Mouse (Mus musculus): Measurements from ENCODE around the gene Art4. TPM values are rescaled to one million over a fixed set of nuclear protein-coding genes. Genes with fewer than 3 reads are reported as not detected.

The Art4 gene
- total RNA-seq, 2 experiments from 2014 or later, result 21.9 to 26.1 TPM

DNA sequence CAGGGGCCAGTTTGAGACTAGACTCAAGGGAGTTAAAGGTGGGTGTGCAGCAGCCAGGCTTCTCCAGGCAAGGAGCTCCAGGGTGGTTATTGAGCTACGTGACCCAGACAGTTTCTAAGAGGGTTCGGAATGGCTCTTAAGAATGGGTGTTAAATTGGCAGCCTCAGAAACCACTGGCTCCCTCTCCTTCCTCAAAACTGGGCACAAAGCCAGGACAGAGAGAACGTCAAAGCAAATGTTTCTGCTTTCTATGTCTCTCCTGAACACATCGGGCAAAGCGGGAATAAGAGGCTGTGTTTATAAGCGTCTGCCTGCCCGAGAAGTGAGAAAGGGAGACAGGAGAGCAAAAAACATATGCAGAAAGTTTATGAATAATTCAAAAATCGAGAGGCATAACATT is 17.1 kb upstream of the Art4 start:
- DNase-seq, result peak; percentile 35 to 44
- intact Hi-C loops (cut with DNase I), result no loop called here

DNA sequence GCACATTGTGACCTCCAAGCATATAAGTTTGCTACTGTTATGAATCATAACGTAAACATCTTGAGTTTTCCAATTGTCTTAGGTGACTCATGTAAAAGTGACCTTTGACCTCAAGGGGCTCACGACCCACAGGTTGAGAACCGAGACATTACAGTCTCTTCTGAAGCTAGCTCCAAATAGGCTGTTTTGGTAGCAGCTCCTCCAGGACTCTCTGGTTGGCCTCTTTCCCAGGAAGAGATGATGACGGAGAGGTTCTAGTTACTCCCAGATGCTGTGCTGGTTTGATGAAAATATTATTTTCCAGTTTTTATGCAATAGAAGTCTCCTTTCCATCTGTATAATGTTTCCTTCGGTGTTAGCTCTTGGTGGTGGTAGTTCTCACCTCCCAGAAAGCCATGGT is 11.4 kb upstream of the Art4 start:
- intact Hi-C loops (cut with DNase I), result loop anchor here (10.0 kb wide), 1 partner anchor 326 kb away; no protein-coding TSS in a partner anchor
- no peak for DNase-seq

DNA sequence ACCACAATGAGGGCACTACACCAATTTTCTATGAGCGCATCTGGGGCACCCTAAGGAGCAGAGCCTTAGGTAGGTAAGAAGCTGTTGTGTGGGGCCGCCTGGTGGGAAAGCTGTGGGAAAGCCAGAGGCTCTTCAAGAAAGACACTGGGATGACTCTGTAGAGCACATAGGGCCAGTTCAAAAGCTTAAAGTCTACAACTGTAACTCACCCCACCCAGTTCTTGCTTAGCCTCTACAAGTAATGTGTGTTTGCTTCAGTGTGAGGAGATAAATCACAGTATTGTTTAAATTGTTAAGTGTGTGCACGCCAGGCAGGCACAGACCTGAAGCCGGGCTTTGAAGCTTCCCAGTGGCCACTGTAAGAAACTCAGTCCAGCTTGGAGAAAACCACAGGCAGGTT is 8.6 kb upstream of the Art4 start:
- DNase-seq, result no peak
- intact Hi-C loops (cut with DNase I), result loop anchor here (10.0 kb wide), 1 partner anchor 329 kb away; no protein-coding TSS in a partner anchor

DNA sequence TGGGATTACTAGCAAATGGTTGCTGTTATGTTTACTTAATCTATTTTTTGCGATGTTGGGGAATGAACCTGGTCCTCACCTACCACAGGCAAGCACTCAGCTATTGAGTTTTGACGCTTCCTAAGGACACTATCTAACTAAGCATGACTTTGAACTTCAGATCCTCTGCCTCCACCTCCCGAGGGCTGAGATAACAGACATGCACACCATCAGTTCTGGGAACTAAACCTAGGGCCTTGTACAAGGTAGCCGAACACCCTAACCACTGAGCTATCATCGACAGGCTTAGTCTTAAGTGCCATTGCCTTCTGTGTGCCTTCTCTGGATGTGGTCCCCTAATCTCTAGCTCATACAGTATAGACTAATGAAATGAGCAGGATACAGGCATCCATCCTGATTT is 7.8 kb upstream of the Art4 start:
- DNase-seq, result no peak
- intact Hi-C loops (cut with DNase I), result loop anchor here (10.0 kb wide), 1 partner anchor 329 kb away; no protein-coding TSS in a partner anchor

DNA sequence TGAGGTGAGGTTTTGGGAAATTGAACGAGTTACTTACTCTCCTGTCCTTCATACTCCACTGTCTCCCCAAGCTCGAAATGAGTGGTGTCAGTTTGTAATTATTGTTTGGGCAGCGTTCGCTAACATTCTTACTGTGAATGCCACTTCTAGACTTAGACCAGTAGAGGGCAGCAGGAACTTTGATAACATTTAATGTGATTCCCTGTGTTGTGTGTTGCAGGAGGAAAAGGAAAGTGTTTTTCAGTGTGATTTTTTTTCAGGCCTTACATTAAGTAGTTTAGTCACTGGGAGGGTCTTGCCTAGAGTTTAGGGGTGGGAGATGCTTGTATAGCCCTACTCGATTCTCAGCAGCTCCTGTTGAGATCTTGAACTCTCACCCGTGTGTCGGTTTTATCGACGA is 3.5 kb upstream of the Art4 start:
- DNase-seq, result peak; percentile 25 to 35
- intact Hi-C loops (cut with DNase I), result loop anchor here (1.0 to 10.0 kb wide), 4 partner anchors 59 to 334 kb away; no protein-coding TSS in a partner anchor

DNA sequence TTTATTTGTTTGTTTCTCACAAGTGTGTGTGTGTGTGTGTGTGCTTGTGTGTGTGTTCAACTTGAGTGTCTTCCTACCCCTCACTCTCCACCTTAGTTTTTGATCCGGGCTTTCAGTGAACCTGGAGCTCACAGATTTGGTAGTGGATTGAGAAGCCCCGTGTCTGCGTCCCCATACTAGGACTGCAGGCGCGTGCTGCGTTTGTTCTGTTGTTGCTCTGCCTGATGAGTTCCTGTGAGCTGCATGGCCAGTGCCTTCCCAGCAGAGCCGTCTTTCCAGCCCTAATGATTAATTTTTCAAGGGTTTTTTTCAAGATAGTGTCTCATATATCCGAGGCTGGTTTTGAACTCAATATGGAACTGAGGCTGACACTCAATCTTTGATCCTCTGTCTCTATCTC is 887 bp upstream of the Art4 start:
- intact Hi-C loops (cut with DNase I), result no loop called here
- DNase-seq, result no peak

GRCm38 (mm10) chr6:136857873-136858260 is 334 bp upstream of the Art4 start:
- peak in 1 of 2 experiments; percentile 40 for DNase-seq
- intact Hi-C loops (cut with DNase I), result no loop called here

DNA sequence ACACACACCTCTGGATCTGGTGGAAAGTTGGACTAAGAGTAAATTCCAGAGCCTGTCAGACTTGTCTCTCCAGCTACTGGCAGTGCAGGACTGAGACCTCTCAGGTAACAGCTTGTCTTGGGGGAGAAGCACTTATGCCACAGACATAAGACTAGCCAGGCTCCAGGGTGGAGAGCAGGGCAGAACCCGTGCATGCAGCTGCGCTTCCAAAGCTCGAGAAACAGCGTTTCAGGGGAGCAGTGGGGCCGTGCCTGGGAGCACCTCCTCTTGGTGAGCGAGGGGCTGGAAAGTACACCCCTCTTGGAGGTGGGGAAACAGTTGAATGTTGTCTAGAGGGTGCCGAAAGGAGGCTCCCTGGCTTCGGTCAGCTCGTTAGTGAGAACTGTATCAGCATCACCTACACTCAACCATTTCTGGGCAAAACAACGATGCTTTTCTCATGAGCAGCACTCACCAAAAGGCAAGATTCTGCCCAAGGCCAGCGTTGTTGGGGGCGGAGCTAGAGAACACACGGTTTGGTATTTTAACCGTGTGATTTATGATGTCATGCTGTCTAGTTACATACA is 1.4 kb downstream of the Art4 start:
- intact Hi-C loops (cut with DNase I), result no loop called here
- peak in 1 of 2 experiments; percentile 33 for DNase-seq

DNA sequence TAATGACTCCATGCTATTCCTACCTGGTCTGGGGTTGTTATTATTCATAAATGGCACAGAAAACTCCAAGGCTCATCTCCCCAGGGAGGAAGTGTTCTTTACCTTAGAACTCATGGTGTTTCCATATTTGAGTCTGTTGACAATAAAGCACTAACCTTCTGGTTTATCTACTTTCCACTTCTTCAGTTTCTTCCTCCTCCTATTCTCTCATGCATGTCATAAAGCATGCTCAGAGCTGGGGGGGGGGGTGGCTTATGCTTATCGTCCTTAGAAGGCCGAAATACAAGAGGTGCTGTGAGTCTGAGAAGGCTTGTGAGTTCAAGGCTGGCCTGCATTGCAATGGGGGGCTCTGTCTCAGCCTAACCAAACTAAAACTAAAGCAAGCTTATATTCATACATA is 2.4 kb downstream of the Art4 start:
- intact Hi-C loops (cut with DNase I), result no loop called here
- no peak for DNase-seq

DNA sequence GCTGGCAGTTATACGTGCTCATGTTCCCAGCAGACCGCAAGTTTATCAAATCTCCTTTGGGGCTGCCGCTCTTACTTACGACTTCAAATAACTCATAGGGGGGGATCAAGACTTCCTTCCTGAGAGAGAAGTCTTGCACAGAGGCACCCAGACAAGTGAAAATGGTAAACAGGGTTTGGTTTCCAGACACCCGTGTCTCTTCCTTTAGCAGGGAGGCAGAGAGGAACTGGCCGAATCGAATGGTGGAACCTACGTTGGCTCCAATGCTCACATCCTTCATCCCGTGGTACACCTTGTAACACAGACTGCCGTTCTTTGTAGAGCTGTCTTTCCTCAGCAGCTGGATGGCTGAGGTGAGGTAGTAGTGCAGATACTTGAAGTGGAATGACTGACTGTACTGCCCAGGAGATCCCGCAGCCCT is 3.2 kb downstream of the Art4 start:
- intact Hi-C loops (cut with DNase I), result no loop called here
- DNase-seq, result no peak

- intact Hi-C loops (cut with DNase I), result loop anchor here (2.0 kb wide), 1 partner anchor 16 kb away; no protein-coding TSS in a partner anchor
- no peak for DNase-seq
Measured at GRCm38 (mm10) chr6:136852762-136853161, 4.8 kb downstream of the Art4 start.

- intact Hi-C loops (cut with DNase I), result loop anchor here (2.0 kb wide), 1 partner anchor 16 kb away; no protein-coding TSS in a partner anchor
- no peak for DNase-seq
Measured at GRCm38 (mm10) chr6:136852348-136852747, 5.2 kb downstream of the Art4 start.

GRCm38 (mm10) chr6:136850267-136850666 is 7.3 kb downstream of the Art4 start:
- intact Hi-C loops (cut with DNase I), result no loop called here
- no peak for DNase-seq

DNA sequence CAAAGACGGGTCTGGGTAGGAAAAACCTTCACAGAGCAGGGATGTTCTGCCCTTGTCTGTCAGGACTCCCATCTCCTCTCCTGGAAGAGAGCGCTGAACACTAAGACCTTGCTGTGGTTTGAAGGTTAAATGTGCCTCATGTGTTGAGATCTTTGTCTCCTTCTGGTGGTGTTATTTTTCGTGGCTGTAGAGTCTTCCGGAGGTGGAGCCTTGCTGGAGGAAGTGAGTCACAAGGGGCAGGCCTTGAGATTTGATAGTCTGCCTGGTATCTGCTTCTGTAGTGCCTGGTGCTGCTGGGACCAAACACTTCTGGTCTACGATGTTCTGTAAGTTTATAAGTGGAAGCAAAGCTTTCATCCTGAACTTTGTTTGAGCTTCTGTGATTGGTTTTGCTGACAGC is 8.6 kb downstream of the Art4 start:
- intact Hi-C loops (cut with DNase I), result no loop called here
- DNase-seq, result no peak

GRCm38 (mm10) chr6:136848399-136848798 is 9.1 kb downstream of the Art4 start:
- intact Hi-C loops (cut with DNase I), result no loop called here
- no peak for DNase-seq

GRCm38 (mm10) chr6:136847790-136848189 is 9.7 kb downstream of the Art4 start:
- peak; percentile 63 to 72 for DNase-seq
- intact Hi-C loops (cut with DNase I), result no loop called here

DNA sequence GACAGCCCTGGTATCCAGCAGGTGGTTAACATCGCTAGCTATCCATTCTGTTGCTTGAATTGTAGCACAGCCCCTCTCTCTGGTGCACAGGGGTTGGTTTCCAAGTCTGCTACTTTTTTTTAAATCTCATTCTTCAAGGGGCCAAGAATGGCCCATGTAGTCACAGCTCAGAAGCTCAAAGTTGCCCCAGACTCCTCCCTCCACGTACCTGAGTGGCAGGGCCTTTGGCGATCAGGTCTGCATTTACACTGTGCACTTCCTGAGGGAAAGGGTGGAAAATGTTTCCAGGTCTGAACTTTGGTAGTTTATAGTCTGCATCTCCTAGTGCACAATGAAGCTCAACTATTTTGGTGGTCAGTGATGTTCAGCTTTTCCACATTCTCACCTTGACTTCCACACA is 10.3 kb downstream of the Art4 start:
- DNase-seq, result no peak
- intact Hi-C loops (cut with DNase I), result no loop called here

- DNase-seq, result no peak
- intact Hi-C loops (cut with DNase I), result no loop called here
Measured at GRCm38 (mm10) chr6:136845706-136846480, 11.6 kb downstream of the Art4 start.

DNA sequence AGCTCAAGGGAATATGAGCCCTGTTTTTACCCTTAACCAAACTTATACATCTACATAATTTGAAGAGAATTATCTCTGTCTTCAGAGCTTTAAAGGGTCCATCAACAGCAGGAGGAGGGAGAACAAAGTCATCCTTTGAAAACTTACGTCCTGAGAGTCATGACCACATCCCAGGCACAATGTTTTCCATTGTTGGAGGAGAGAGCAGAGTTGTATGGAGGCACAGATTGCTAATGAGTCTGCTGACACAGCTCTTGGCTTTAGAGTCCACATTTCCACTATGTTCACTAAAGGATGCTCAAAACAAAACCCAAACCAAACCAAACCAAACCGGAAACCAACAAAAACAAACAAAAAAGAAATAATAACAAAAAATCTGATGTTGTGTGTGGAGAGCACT is 12.6 kb downstream of the Art4 start:
- DNase-seq, result no peak
- intact Hi-C loops (cut with DNase I), result no loop called here

DNA sequence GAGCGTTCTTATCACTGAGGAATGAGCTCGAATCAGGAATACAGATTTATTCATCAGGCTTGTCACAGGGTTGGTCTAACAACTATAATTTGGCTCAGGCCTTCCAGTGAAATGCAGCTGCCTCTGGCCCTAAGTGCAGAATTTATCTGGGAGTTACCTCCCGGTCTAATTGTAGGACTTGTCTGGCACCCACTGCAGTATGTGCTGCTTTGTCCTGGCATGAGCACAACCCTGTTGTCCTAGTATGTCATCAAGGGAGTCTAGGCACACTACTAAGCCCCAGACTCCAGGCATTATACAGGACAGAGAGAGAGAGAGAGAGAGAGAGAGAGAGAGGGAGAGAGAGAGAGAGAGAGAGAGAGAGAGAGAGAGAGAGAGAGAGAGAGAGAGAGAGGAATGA is 20.2 kb downstream of the Art4 start:
- intact Hi-C loops (cut with DNase I), result loop anchor here (2.0 kb wide), 1 partner anchor 15 kb away; no protein-coding TSS in a partner anchor
- DNase-seq, result no peak

- intact Hi-C loops (cut with DNase I), result no loop called here
- DNase-seq, result no peak
Measured at GRCm38 (mm10) chr6:136835352-136835751, 22.2 kb downstream of the Art4 start, which contains the start of gene Smco3. Gene Smco3 (minus strand): TSS chr6:136835452.

GRCm38 (mm10) chr6:136831712-136832111 is 25.8 kb downstream of the Art4 start:
- intact Hi-C loops (cut with DNase I), result no loop called here
- no peak for DNase-seq
